Mouse (Mus musculus): ENCODE data around the gene H2-D1.

H2-D1 gene

GRCm38 (mm10) chr17:35239700-35240099, 22.8 kb upstream of the H2-D1 start:
- in situ Hi-C loops (cut with MboI, MseI): no loop called here

- in situ Hi-C loops (cut with MboI, MseI): no loop called here
Measured at GRCm38 (mm10) chr17:35240384-35241304, 21.9 kb upstream of the H2-D1 start.

GRCm38 (mm10) chr17:35241305-35242014, 21.1 kb upstream of the H2-D1 start, which contains the start of gene Ddx39b:
Ddx39b (plus strand) TSS chr17:35241746.
- in situ Hi-C loops (cut with MboI, MseI): no loop called here

GRCm38 (mm10) chr17:35242015-35242941, 20.3 kb upstream of the H2-D1 start:
- in situ Hi-C loops (cut with MboI, MseI): no loop called here

- in situ Hi-C loops (cut with MboI, MseI): no loop called here
Measured at GRCm38 (mm10) chr17:35243086-35243485, 19.4 kb upstream of the H2-D1 start.

GRCm38 (mm10) chr17:35244999-35245398, 17.5 kb upstream of the H2-D1 start:
- in situ Hi-C loops (cut with MboI, MseI): no loop called here

- in situ Hi-C loops (cut with MboI, MseI): no loop called here
Measured at GRCm38 (mm10) chr17:35245731-35246623, 16.6 kb upstream of the H2-D1 start.

- in situ Hi-C loops (cut with MboI, MseI): no loop called here
Measured at GRCm38 (mm10) chr17:35247144-35247543, 15.4 kb upstream of the H2-D1 start.

GRCm38 (mm10) chr17:35248986-35249385, 13.5 kb upstream of the H2-D1 start:
- in situ Hi-C loops (cut with MboI, MseI): no loop called here

GRCm38 (mm10) chr17:35249451-35250197, 12.9 kb upstream of the H2-D1 start:
- in situ Hi-C loops (cut with MboI, MseI): no loop called here

GRCm38 (mm10) chr17:35250348-35251120, 12.0 kb upstream of the H2-D1 start:
- in situ Hi-C loops (cut with MboI, MseI): no loop called here

- in situ Hi-C loops (cut with MboI, MseI): no loop called here
Measured at GRCm38 (mm10) chr17:35251162-35251719, 11.3 kb upstream of the H2-D1 start.

GRCm38 (mm10) chr17:35251981-35252380, 10.5 kb upstream of the H2-D1 start:
- in situ Hi-C loops (cut with MboI, MseI): no loop called here

- in situ Hi-C loops (cut with MboI, MseI): no loop called here
Measured at GRCm38 (mm10) chr17:35252619-35253292, 9.8 kb upstream of the H2-D1 start.

- in situ Hi-C loops (cut with MboI, MseI): no loop called here
Measured at GRCm38 (mm10) chr17:35253293-35254093, 9.0 kb upstream of the H2-D1 start.

GRCm38 (mm10) chr17:35254241-35255098, 8.1 kb upstream of the H2-D1 start:
- in situ Hi-C loops (cut with MboI, MseI): no loop called here

All from T-helper 2 cell (primary cell).